Mouse (Mus musculus) granulocyte monocyte progenitor cell, adult 5-6 weeks (primary cell): Measurements from ENCODE around the gene Cdon. TPM values are rescaled to one million over a fixed set of nuclear protein-coding genes. Genes with fewer than 3 reads are reported as not detected.

Experiments
- ATAC-seq: replicated peaks from 2 replicates; pipeline ENCODE4 v1.8.0; 2016; ENCODE audit warnings: mild to moderate bottlenecking, moderate TSS enrichment, inconsistent platforms; ENCODE audit not compliant: poor library complexity, severe bottlenecking
- total RNA-seq, 2 experiments: library from RNA; stranded (forward) in 1 of 2; stranded (reverse) in 1 of 2; fragments of 200-712, 200-1000 nt in 1 of 2; fragments of >200 nt in 1 of 2; fragmentation: Nextera tagmentation in 1 of 2; gene quantifications; 2 replicates each; pipeline ENCODE4 v1.2.3; 2014 to 2017

Gene Cdon
- total RNA-seq, 2 experiments from 2014 or later: 0.46 to 1.0 TPM

- ATAC-seq: peak; percentile 98
Observed at GRCm38 (mm10) chr9:35535110-35535509, 114.2 kb downstream of the Cdon start.

GRCm38 (mm10) chr9:35535876-35536275 lies 114.9 kb downstream of the Cdon start:
- ATAC-seq: no peak

- ATAC-seq: no peak
Observed at GRCm38 (mm10) chr9:35539001-35539750, 118.2 kb downstream of the Cdon start.

- no peak for ATAC-seq
Observed at GRCm38 (mm10) chr9:35541024-35541423, 120.1 kb downstream of the Cdon start.

- ATAC-seq: peak; percentile 70
Observed at GRCm38 (mm10) chr9:35541488-35541887, 120.6 kb downstream of the Cdon start.

- ATAC-seq: no peak
Observed at GRCm38 (mm10) chr9:35541941-35542340, 121.0 kb downstream of the Cdon start.

GRCm38 (mm10) chr9:35543099-35543860 lies 122.4 kb downstream of the Cdon start:
- ATAC-seq: peak; percentile 47

GRCm38 (mm10) chr9:35544666-35545065 lies 123.7 kb downstream of the Cdon start:
- ATAC-seq: no peak

GRCm38 (mm10) chr9:35545704-35546103 lies 124.8 kb downstream of the Cdon start:
- no peak for ATAC-seq

GRCm38 (mm10) chr9:35546745-35547144 lies 125.8 kb downstream of the Cdon start:
- peak; percentile 86 for ATAC-seq

- ATAC-seq: no peak
Observed at GRCm38 (mm10) chr9:35548455-35548854, 127.5 kb downstream of the Cdon start.

GRCm38 (mm10) chr9:35556494-35557102 lies 135.7 kb downstream of the Cdon start:
- no peak for ATAC-seq

Other genes starting within 250 kb of the Cdon start
- 68.1 and 71.8 TPM in 2 replicates for gene Dcps, start 245.1 kb upstream of the Cdon start, total RNA-seq (2014; fragmentation: Nextera tagmentation)
- gene Dcps, start 245.1 kb upstream of the Cdon start, total RNA-seq (2017): 61.8 and 66.6 TPM in 2 replicates
- gene Srpr, start 221.0 kb upstream of the Cdon start, total RNA-seq (2014; fragmentation: Nextera tagmentation): 71.1 and 86.8 TPM in 2 replicates
- 75.6 and 85.4 TPM in 2 replicates for gene Srpr, start 221.0 kb upstream of the Cdon start, total RNA-seq (2017)
- gene Tirap, start 220.8 kb upstream of the Cdon start, total RNA-seq (2014; fragmentation: Nextera tagmentation): 10.4 and 12.5 TPM in 2 replicates
- 9.7 and 10.2 TPM in 2 replicates for gene Tirap, start 220.8 kb upstream of the Cdon start, total RNA-seq (2017)
- 33.0 and 46.3 TPM in 2 replicates for gene Foxred1, start 210.1 kb upstream of the Cdon start, total RNA-seq (2014; fragmentation: Nextera tagmentation)
- 34.3 and 38.1 TPM in 2 replicates for gene Foxred1, start 210.1 kb upstream of the Cdon start, total RNA-seq (2017)
- gene Fam118b, start 153.3 kb upstream of the Cdon start, total RNA-seq (2014; fragmentation: Nextera tagmentation): 24.8 and 30.9 TPM in 2 replicates
- gene Fam118b, start 153.3 kb upstream of the Cdon start, total RNA-seq (2017): 10.6 and 14.3 TPM in 2 replicates
- 16.1 and 20.4 TPM in 2 replicates for gene Rpusd4, start 153.3 kb upstream of the Cdon start, total RNA-seq (2014; fragmentation: Nextera tagmentation)
- 15.0 and 17.8 TPM in 2 replicates for gene Rpusd4, start 153.3 kb upstream of the Cdon start, total RNA-seq (2017)
- not detected in 2 replicates for gene Gm1113, start 97.1 kb downstream of the Cdon start, total RNA-seq (2014; fragmentation: Nextera tagmentation)
- gene Gm1113, start 97.1 kb downstream of the Cdon start, total RNA-seq (2017): not detected in 2 replicates
- gene Ddx25, start 137.4 kb downstream of the Cdon start, total RNA-seq (2014; fragmentation: Nextera tagmentation): 0.19 TPM in 1 of 2 replicates, not detected in the other
- gene Ddx25, start 137.4 kb downstream of the Cdon start, total RNA-seq (2017): not detected in 2 replicates
- 25.4 and 33.5 TPM in 2 replicates for gene Pus3, start 137.5 kb downstream of the Cdon start, total RNA-seq (2014; fragmentation: Nextera tagmentation)
- gene Pus3, start 137.5 kb downstream of the Cdon start, total RNA-seq (2017): 21.9 and 31.7 TPM in 2 replicates
- not detected in 2 replicates for gene Pate2, start 149.2 kb downstream of the Cdon start, total RNA-seq (2014; fragmentation: Nextera tagmentation)
- gene Pate2, start 149.2 kb downstream of the Cdon start, total RNA-seq (2017): 0.17 TPM in 1 of 2 replicates, not detected in the other
- 4.2 and 4.3 TPM in 2 replicates for gene Hyls1, start 149.3 kb downstream of the Cdon start, total RNA-seq (2014; fragmentation: Nextera tagmentation)
- 7.6 and 13.3 TPM in 2 replicates for gene Hyls1, start 149.3 kb downstream of the Cdon start, total RNA-seq (2017)
- gene Pate4, start 190.8 kb downstream of the Cdon start, total RNA-seq (2014; fragmentation: Nextera tagmentation): not detected in 2 replicates
- gene Pate4, start 190.8 kb downstream of the Cdon start, total RNA-seq (2017): not detected in 2 replicates
- gene Pate3, start 227.1 kb downstream of the Cdon start, total RNA-seq (2014; fragmentation: Nextera tagmentation): not detected in 2 replicates
- gene Pate3, start 227.1 kb downstream of the Cdon start, total RNA-seq (2017): not detected in 2 replicates